Mouse (Mus musculus): ENCODE data around the gene Ctsz.

GRCm38 (mm10) chr2:174463789-174464523 lies 25.1 kb upstream of the Ctsz start, which contains the start of gene Atp5e:
- TF ChIP-seq CTCF (IDR thresholded peaks at IDR 0.05; ENCODE audit: control insufficient read depth, insufficient read depth, insufficient read length) = no peak
- no peak for TF ChIP-seq MYOD1 (IDR thresholded peaks at IDR 0.05; ENCODE audit: control insufficient read depth, insufficient read length, low read depth)
- no peak for TF ChIP-seq MYOG (IDR thresholded peaks at IDR 0.05; ENCODE audit: control insufficient read depth, extremely low read depth, insufficient read length)
- peak; percentile 86 for TF ChIP-seq MAX (IDR thresholded peaks at IDR 0.05)
- no peak for TF ChIP-seq USF1 (IDR thresholded peaks at IDR 0.05; ENCODE audit: low read depth)
- TF ChIP-seq FOSL1 (IDR thresholded peaks at IDR 0.05; ENCODE audit: insufficient read depth, low read length, poor library complexity, severe bottlenecking) = no peak

Data from C2C12 (cell line).